Mouse (Mus musculus) spleen, postnatal 4 days (tissue): ENCODE results near the gene Thop1.
"Not testable (repeated sequence)": the region's sequence is repeated elsewhere in the genome, so short reads cannot be mapped to it uniquely, and the experiment has no call there.

Source experiments
- DNase-seq, 2 experiments: peaks; one replicate each; pipeline ENCODE4 v3.0.0; 2022; ENCODE audit warnings: low spot score in 2 of 2

Thop1 gene

DNA sequence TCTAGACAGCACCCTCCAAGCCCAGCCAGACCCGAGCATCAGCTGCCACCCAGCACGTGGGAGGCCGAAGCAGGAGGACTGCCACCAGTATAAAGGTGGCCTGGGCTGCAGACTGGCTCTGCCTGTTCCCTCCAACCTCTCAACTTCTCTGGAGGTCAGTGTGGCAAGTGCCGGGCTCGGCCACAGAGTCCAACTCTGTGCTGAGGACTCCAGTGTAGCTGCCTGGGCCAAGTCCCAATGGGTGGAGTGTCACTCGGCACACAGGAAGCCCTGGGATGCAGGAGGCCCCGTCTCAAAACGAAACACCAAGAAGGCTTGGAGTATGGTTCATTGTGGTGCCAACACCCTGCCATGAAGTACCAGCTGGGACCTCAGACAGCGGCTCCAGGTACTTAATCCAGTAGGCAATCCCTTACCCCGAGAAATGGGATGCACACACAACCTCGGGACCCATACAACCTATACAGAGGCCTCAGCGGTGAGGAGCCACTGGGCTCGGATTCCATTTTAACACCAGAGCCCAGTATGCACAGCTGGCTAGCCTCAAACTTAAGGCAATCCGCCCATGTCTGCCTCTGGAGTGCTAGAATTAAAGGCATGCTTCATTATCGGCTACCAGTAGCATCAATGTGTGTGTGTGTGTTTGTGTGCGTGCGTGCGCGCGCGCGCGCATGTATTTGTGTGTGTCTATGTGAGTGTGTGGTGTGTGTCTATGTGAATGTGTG is 12.3 kb upstream of the Thop1 start:
- DNase-seq: no peak

DNA sequence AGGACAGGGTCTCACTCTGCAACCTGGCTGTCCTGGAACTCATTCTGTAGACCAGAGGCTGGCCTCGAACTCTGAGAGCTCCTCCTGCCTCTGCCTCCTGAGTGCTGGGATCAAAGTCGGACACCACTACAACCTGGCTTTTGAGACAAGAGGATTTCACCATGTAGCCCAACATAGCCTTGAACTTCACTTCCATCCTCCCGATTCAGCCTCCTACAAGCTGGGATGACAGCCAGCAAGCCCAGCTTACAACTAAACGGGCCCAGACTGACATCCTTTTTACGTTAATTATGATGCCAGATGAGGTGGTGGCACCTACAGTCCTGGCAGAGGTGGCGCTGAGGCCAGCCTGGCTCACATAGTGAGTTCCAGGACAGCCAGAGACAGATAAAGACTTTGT is 10.9 kb upstream of the Thop1 start:
- DNase-seq: no peak

GRCm38 (mm10) chr10:81059603-81060543 is 10.0 kb upstream of the Thop1 start, which contains the start of gene Sgta:
Gene Sgta (minus strand): TSS chr10:81060181.
- peak; percentile 94 to 96 for DNase-seq

- DNase-seq: no peak
Observed at GRCm38 (mm10) chr10:81062710-81063109, 7.1 kb upstream of the Thop1 start.

GRCm38 (mm10) chr10:81064519-81064918 is 5.3 kb upstream of the Thop1 start:
- DNase-seq: not testable (repeated sequence)

DNA sequence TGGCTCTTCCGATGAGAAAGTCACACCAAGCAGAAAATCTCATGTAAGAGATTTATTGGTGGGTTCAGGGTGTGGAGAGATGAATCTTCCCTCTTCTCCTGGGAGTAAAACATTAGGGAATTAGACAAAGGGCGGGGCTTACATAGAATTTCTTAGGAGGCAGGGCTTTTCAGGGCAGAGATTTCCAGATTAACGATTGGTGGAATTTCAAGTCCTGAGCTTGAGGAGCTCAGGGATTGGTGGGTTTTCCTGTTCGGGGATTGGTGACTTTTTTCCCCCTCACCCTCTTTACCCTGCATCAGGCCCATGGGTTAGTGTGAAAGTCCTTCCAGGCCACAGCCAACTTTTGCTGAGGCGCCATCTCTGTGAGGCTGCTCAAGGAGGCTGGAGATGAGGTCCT is 1.1 kb upstream of the Thop1 start:
- DNase-seq: no peak

DNA sequence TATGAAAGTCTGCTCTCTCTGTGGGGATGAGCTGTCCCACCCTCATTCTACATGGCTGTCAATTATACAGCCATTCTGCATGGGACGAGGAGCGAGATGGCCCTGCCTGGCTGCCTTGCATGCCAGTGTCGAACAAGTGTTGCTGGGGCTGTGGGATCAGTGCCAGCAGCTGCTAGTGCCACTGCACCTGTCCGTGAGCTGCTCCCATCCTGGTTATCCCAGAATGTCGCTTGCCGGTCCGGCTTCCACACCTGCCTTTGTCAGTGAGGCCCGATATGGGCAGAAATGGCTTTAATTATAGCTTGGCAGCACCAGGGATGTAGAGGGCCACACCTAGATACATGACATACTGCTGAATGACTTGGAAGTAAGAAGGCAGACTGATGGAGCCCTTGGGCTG is 2.5 kb downstream of the Thop1 start:
- no peak for DNase-seq

DNA sequence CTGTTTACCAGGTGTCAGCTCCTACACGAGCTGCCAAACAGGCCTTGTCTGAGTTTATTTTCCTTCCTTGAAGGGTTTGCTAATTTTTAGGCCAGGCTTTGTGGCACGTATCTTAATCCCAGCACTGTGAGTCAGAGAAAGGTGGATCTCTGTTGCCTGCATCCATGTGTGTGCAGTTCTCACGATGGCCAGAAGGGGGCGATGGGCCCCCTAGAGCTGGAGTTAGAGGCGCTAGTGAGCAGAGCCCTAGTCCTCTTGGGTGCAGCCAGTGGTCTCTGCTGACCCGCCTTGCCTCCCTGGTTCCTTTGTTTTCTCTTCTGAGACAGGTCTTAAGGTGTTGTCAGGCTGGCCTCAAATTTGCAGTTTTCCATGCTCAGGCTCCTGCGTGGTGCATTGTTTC is 3.6 kb downstream of the Thop1 start:
- DNase-seq: peak; percentile 49 to 83

GRCm38 (mm10) chr10:81075734-81076133 is 5.9 kb downstream of the Thop1 start:
- no peak for DNase-seq

DNA sequence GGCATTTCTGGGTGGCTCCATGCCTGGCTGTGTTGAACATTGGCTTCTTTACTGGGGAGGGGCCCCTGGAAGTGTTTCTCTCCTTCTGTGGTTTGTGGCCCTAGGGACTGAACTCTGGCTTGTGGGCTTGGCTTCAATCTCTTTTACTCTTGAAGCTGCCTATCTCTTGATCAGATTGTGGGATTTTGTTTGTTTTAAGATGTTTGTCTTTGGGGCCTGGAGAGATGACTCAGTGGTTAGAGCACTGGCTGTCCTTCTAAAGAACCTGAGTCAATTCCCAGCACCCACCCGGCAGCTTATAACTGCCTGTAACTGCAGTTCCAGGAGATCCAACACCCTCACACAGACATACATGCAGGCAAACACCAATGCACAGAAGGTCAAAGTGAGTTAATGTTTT is 6.5 kb downstream of the Thop1 start:
- DNase-seq: no peak

GRCm38 (mm10) chr10:81077916-81078315 is 8.1 kb downstream of the Thop1 start:
- DNase-seq: no peak

DNA sequence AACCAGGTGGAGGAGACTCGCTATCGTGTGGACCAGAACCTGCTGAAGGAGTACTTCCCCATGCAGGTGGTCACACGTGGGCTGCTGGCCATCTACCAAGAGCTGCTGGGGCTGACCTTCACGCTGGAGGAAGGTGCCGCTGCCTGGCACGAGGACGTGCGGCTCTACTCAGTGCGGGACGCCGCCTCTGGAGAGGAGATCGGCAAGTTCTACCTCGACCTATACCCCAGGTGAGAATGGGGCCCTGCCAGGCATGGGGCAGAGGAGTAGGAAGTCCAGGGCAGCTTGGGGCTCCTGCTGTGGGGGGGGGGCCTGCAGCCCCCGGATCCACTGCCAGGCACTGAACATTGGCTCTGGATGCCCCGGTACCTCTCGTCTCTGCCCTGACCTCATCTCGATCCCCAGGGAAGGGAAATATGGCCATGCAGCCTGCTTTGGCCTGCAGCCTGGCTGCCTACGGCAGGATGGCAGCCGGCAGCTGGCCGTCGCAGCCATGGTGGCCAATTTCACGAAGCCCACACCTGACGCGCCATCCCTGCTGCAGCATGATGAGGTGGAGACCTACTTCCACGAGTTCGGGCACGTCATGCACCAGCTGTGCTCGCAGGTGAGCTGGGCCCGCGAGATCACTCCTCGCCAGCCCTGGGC is 10.3 kb downstream of the Thop1 start:
- no peak for DNase-seq

DNA sequence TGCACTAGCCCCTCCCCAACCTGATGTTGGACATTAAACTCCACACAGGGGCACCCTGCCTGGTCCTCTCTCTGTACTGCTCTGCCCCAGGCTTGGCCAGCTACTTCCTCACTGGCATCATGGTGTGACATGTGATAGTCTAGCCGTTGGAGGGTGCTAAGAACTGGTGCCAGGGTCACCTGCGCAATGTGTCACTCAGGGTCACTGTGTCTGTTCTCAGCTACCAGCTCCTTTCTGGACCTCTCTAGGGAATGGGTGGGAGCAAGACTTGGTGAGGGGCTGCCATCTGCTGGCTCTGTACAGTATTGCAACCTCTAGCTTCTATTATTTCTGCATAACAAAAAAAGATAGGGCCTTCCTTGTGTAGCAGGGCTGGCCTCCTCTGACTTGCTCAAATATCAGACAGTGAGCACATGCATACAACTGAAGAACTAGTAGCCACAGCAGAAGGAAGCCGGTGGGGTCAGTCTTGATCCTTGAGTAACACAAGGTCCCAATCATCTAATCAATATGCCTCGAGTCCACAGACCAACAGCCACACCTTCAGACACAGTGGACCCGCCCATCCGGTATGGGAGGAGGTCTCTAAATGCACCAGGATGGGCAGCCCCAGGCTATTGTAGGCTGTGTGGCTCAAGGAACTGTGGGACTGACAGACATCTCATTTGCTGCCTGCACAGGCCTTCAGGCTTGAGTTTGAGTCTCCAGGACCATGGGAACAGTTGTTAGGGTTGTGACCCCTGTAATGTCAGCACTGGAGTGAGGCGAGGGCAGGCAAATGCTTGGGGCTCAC is 12.5 kb downstream of the Thop1 start:
- DNase-seq: peak; percentile 67 to 85

- no peak for DNase-seq
Observed at GRCm38 (mm10) chr10:81087021-81087420, 17.2 kb downstream of the Thop1 start.

GRCm38 (mm10) chr10:81089216-81089615 is 19.4 kb downstream of the Thop1 start:
- no peak for DNase-seq

DNA sequence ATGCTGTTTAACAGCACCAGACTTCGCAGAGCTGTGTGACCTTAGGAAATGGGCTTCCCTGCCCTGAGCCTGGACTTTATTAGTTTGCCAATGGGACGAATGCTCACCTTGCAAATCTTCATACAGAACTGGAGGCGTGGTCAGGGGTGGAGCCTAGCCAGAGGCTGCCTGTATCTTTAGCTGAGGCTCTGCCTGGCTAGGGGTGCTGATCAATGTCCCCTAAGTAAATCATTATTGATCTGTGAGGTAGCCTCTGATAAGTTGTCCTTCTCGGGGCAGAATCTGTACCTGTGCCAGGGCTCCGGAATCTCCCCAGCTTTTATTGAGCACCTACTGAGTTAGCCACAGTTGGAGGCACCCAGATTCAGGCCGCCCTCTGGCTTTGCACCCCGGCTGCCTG is 20.8 kb downstream of the Thop1 start:
- no peak for DNase-seq

GRCm38 (mm10) chr10:81092465-81093250 is 22.8 kb downstream of the Thop1 start:
- DNase-seq: no peak

GRCm38 (mm10) chr10:81094931-81095678 is 25.3 kb downstream of the Thop1 start:
- no peak for DNase-seq

DNA sequence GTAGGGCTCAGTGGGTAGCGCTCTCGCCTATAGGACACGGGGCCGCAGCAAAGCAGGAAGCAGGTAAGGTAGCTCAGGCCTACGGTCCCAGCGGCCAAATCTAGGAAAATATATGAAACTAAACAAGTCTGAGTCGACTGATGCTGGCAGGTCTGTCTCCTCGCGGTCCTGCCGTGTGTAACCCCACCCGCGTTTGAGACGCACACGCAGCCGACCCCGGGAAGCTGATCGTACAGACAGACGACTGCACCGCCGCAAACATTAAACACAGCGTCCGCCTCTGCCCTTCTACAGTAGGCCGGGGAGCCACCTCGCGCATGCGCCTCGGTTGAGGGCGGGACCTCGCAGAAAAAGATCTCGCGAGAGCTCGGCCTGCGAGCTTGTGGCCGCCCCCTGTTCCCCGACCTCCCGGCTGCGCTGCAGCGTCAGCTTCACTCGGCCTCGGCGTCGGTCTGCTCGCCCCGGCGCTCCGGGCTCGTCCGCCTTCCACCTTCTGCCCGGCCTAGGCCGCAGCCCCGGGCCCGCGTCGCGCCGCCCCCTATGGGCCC is 35.8 kb downstream of the Thop1 start, which contains the start of gene Map2k2:
Gene Map2k2 (plus strand): TSS at position 351 of the 548 bp plus-strand sequence.
- DNase-seq: peak; percentile 98 to 99
